ENCODE assay signal across 14 mouse cellular contexts in the genomic region with DNA sequence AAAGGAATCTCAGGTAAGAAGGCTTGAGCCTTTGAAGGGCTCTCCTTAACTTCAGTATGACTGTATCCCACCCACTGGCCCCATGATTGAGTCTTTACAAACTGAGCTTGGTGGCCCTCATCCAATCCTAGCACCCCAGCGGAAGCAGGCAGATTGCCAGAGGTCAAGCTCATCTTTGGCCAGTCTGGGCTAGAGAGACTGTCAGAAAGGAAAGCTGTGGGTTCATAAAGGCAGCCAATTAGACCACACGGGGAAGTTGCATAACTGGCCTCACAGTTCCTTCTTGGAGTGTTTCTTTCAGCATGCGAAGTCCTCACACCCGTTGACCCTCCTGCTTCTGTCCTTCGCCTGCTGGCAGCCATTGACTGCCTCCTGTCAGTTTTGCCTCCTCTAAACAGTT. TPM values are rescaled to one million over a fixed set of nuclear protein-coding genes. Genes with fewer than 3 reads are reported as not detected.
DNase-seq lines count a peak whose midpoint lies in the region; ATAC-seq and TF ChIP-seq lines count a peak whose summit lies in the region.
"Had no signal": no experiment of that assay in that cellular context is flagged by ENCODE, and none has a peak within 500 bp of the region (broad histone marks: within the 10 kb centered on the region; RNA-seq: fewer than 3 reads in every experiment).

No protein-coding gene starts in this region.

- no peak overlapping the region for H3K27ac ChIP-seq in kidney, embryonic 16.5 days (ENCODE audit: low read length)
- no peak overlapping the region for H3K27ac ChIP-seq in left cerebral cortex, adult 2 months
- H3K27ac ChIP-seq in hindbrain, embryonic 12.5 days: no peak overlapping the region
- H3K27ac ChIP-seq: limb, embryonic 10.5 days; macrophage had no signal

- no peaks in the 10 kb centered on the region for H3K27me3 ChIP-seq in kidney, embryonic 16.5 days (ENCODE audit: insufficient read depth, low read length)
- H3K27me3 ChIP-seq in hindbrain, embryonic 12.5 days: no peaks in the 10 kb centered on the region
- H3K27me3 ChIP-seq: Patski had no signal

- peak; percentile 11 for DNase-seq in kidney, adult 18-20 months
- DNase-seq in lung, adult 18-20 months: peak; percentile 29 to 38
- no peak for DNase-seq in left cerebral cortex, adult 2 months (ENCODE audit: extremely low spot score in 1 of 2, low spot score in 2 of 2)
- DNase-seq: cerebellum, adult 11-12 months; right cerebral cortex, postnatal 25 days; thymus, postnatal 36 days had no signal

- H3K4me2 ChIP-seq in kidney, embryonic 16.5 days (replicated peaks; ENCODE audit: low read depth, low read length): no peak overlapping the region
- no peak overlapping the region for H3K4me2 ChIP-seq in hindbrain, embryonic 12.5 days (replicated peaks)

- no peaks in the 10 kb centered on the region for H3K9me3 ChIP-seq in kidney, embryonic 16.5 days (ENCODE audit: low read length)
- no peaks in the 10 kb centered on the region for H3K9me3 ChIP-seq in hindbrain, embryonic 12.5 days (replicated peaks)
- H3K9me3 ChIP-seq: limb, embryonic 10.5 days had no signal

- 91% methylated on average over 5 of the region's 5 CpGs for WGBS in kidney, embryonic 16.5 days
- 93% methylated on average over 5 of the region's 5 CpGs for WGBS in hindbrain, embryonic 12.5 days

- H3K4me1 ChIP-seq in kidney, embryonic 16.5 days (ENCODE audit: insufficient read depth, low read length): peaks cover 19% of the 10 kb centered on the region
- peaks cover 19% of the 10 kb centered on the region for H3K4me1 ChIP-seq in hindbrain, embryonic 12.5 days

- no peak for ATAC-seq in kidney, embryonic 16.5 days (ENCODE audit: low FRiP score, low TSS enrichment)
- ATAC-seq in common myeloid progenitor, adult 5-6 weeks (replicated peaks; ENCODE audit: low read depth, poor library complexity, severe bottlenecking): peak; percentile 50
- peak; percentile 63 for ATAC-seq in megakaryocyte, adult 5-6 weeks (ENCODE audit: poor library complexity, severe bottlenecking)
- ATAC-seq in hindbrain, embryonic 12.5 days (ENCODE audit: low FRiP score): no peak
- ATAC-seq: Patski had no signal

- no peak for TF ChIP-seq CTCF in left cerebral cortex, adult 2 months (IDR thresholded peaks at IDR 0.05)

- no peak overlapping the region for H3K4me3 ChIP-seq in kidney, embryonic 16.5 days (ENCODE audit: low read length)
- H3K4me3 ChIP-seq in left cerebral cortex, adult 2 months: no peak overlapping the region
- H3K4me3 ChIP-seq in hindbrain, embryonic 12.5 days: no peak overlapping the region
- H3K4me3 ChIP-seq: erythroblast, embryonic 14.5 days; limb, embryonic 10.5 days had no signal

- intact Hi-C loops in left cerebral cortex, adult 2 months (cut with DNase I): no loop called here

- H3K9ac ChIP-seq in kidney, embryonic 16.5 days (replicated peaks; ENCODE audit: low read length): no peak overlapping the region
- no peak overlapping the region for H3K9ac ChIP-seq in hindbrain, embryonic 12.5 days

- peaks cover 42% of the 10 kb centered on the region for H3K36me3 ChIP-seq in kidney, embryonic 16.5 days (ENCODE audit: insufficient read depth, low read length)
- peaks cover 45% of the 10 kb centered on the region for H3K36me3 ChIP-seq in hindbrain, embryonic 12.5 days

RNA-seq across cellular contexts. Expression of a gene that starts 3.6 kb away (rescaled TPM):
- 67.9 and 73.8 TPM in 2 replicates for polyA plus RNA-seq in kidney, embryonic 16.5 days (2015; fragmentation: Nextera tagmentation; extraction: Ambion mirVana)
- 33.8 and 39.2 TPM in 2 replicates for total RNA-seq in common myeloid progenitor, adult 5-6 weeks (2017)
- total RNA-seq in megakaryocyte, adult 5-6 weeks (2015): 8.0 and 8.6 TPM in 2 replicates
- total RNA-seq in megakaryocyte, adult 5-6 weeks (2017): 11.6 and 20.7 TPM in 2 replicates
- 10 to 100 TPM; 26.6 to 28.6 TPM for total RNA-seq in left cerebral cortex, adult 2 months (2021)
- polyA plus RNA-seq in hindbrain, embryonic 12.5 days (2016; fragmentation: Nextera tagmentation; extraction: Ambion mirVana): 65.6 and 71.0 TPM in 2 replicates

RNA-seq across cellular contexts. Expression of a gene that starts 3.6 kb away (rescaled TPM):
- 73.4 and 76.1 TPM in 2 replicates for polyA plus RNA-seq in kidney, embryonic 16.5 days (2015; fragmentation: Nextera tagmentation; extraction: Ambion mirVana)
- total RNA-seq in common myeloid progenitor, adult 5-6 weeks (2017): 37.9 and 61.6 TPM in 2 replicates
- total RNA-seq in megakaryocyte, adult 5-6 weeks (2015): 24.8 and 28.0 TPM in 2 replicates
- total RNA-seq in megakaryocyte, adult 5-6 weeks (2017): 15.6 and 20.0 TPM in 2 replicates
- 10 to 100 TPM; 35.1 to 37.7 TPM for total RNA-seq in left cerebral cortex, adult 2 months (2021)
- polyA plus RNA-seq in hindbrain, embryonic 12.5 days (2016; fragmentation: Nextera tagmentation; extraction: Ambion mirVana): 66.0 and 69.5 TPM in 2 replicates

RNA-seq across cellular contexts. Expression of a gene that starts 29.9 kb away (rescaled TPM):
- 13.9 and 17.2 TPM in 2 replicates for polyA plus RNA-seq in kidney, embryonic 16.5 days (2015; fragmentation: Nextera tagmentation; extraction: Ambion mirVana)
- total RNA-seq in common myeloid progenitor, adult 5-6 weeks (2017): 18.5 and 21.4 TPM in 2 replicates
- 6.5 and 7.7 TPM in 2 replicates for total RNA-seq in megakaryocyte, adult 5-6 weeks (2015)
- 7.2 and 15.1 TPM in 2 replicates for total RNA-seq in megakaryocyte, adult 5-6 weeks (2017)
- total RNA-seq in left cerebral cortex, adult 2 months (2021): 10 to 100 TPM; 25.8 to 28.3 TPM
- polyA plus RNA-seq in hindbrain, embryonic 12.5 days (2016; fragmentation: Nextera tagmentation; extraction: Ambion mirVana): 18.0 and 19.1 TPM in 2 replicates

RNA-seq across cellular contexts. Expression of a gene that starts 42.0 kb away (rescaled TPM):
- polyA plus RNA-seq in kidney, embryonic 16.5 days (2015; fragmentation: Nextera tagmentation; extraction: Ambion mirVana): 537 and 602 TPM in 2 replicates
- total RNA-seq in common myeloid progenitor, adult 5-6 weeks (2017): 643 and 733 TPM in 2 replicates
- total RNA-seq in megakaryocyte, adult 5-6 weeks (2015): 561 and 605 TPM in 2 replicates
- total RNA-seq in megakaryocyte, adult 5-6 weeks (2017): 974 and 1,002 TPM in 2 replicates
- 10 to 100 TPM; 95.4 to 98.9 TPM for total RNA-seq in left cerebral cortex, adult 2 months (2021)
- polyA plus RNA-seq in hindbrain, embryonic 12.5 days (2016; fragmentation: Nextera tagmentation; extraction: Ambion mirVana): 418 and 446 TPM in 2 replicates

RNA-seq across cellular contexts. Expression of a gene that starts 45.9 kb away (rescaled TPM):
- polyA plus RNA-seq in kidney, embryonic 16.5 days (2015; fragmentation: Nextera tagmentation; extraction: Ambion mirVana): 47.1 and 48.6 TPM in 2 replicates
- total RNA-seq in common myeloid progenitor, adult 5-6 weeks (2017): 19.4 and 23.0 TPM in 2 replicates
- 15.2 and 16.6 TPM in 2 replicates for total RNA-seq in megakaryocyte, adult 5-6 weeks (2015)
- total RNA-seq in megakaryocyte, adult 5-6 weeks (2017): 19.4 and 24.0 TPM in 2 replicates
- total RNA-seq in left cerebral cortex, adult 2 months (2021): 10 to 100 TPM; 59.2 to 71.4 TPM
- polyA plus RNA-seq in hindbrain, embryonic 12.5 days (2016; fragmentation: Nextera tagmentation; extraction: Ambion mirVana): 54.5 and 61.2 TPM in 2 replicates

Comparison
In these comparisons a context has a peak if more than half of its experiments do, and no peak if none do; other contexts are left out.
1. DNase-seq: peak in kidney, adult 18-20 months (single experiment) and lung, adult 18-20 months (2 of 2); none in left cerebral cortex, adult 2 months (0 of 2).
2. ATAC-seq: peak in common myeloid progenitor, adult 5-6 weeks (single experiment) and megakaryocyte, adult 5-6 weeks (single experiment); none in kidney, embryonic 16.5 days (single experiment) and hindbrain, embryonic 12.5 days (single experiment).